10 mouse cellular contexts compared by ENCODE assay signal in the genomic region with DNA sequence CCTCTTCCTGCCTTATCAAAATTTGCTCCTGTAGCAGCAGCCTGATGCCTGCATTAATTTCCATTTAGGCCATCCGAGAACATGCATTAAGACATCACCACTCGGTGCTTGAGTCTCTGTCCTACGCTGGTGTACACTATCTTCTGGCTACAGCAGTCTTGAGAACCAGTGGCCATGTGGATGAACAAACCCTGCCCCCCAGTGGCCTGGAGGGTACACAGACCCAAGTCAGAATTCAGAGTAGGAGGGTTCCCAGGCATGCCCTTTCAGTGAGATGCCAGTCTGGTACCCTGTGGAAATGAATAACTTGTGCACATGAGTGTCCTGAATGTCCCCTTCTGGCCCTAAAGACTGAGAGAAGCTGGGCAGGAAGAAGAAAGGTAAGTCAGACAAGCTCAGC. TPM values are rescaled to one million over a fixed set of nuclear protein-coding genes. Genes with fewer than 3 reads are reported as not detected.
DNase-seq lines count a peak whose midpoint lies in the region; ATAC-seq and TF ChIP-seq lines count a peak whose summit lies in the region.
"Had no signal": no experiment of that assay in that cellular context is flagged by ENCODE, and none has a peak within 500 bp of the region (broad histone marks: within the 10 kb centered on the region; RNA-seq: fewer than 3 reads in every experiment).

No protein-coding gene starts in this region.

- H3K36me3 ChIP-seq in kidney, postnatal 0 days (ENCODE audit: insufficient read depth, low read length): no peaks in the 10 kb centered on the region
- H3K36me3 ChIP-seq in CH12.LX (replicated peaks in 1 of 2; ENCODE audit: control insufficient read depth in 1 of 2, insufficient read depth in 1 of 2, low read length in 1 of 2): no peaks in the 10 kb centered on the region
- H3K36me3 ChIP-seq: embryonic facial prominence, embryonic 15.5 days; hindbrain, embryonic 15.5 days; limb, embryonic 10.5 days had no signal

- H3K9me3 ChIP-seq in kidney, postnatal 0 days (replicated peaks; ENCODE audit: low read length): no peaks in the 10 kb centered on the region
- no peaks in the 10 kb centered on the region for H3K9me3 ChIP-seq in CH12.LX (replicated peaks; ENCODE audit: low read length)
- H3K9me3 ChIP-seq: embryonic facial prominence, embryonic 15.5 days; hindbrain, embryonic 15.5 days; limb, embryonic 10.5 days had no signal

- peak; percentile 62 for TF ChIP-seq CTCF in kidney, postnatal 0 days (IDR thresholded peaks at IDR 0.05; ENCODE audit: low read depth)
- peak in 1 of 2 experiments; percentile 63; a peak in 2 of 4 replicates for TF ChIP-seq CTCF in CH12.LX (conservative IDR thresholded peaks at IDR 0.05 in 1 of 2, IDR thresholded peaks at IDR 0.05 in 1 of 2; ENCODE audit: low read depth in 2 of 2, low read length in 2 of 2)

- DNase-seq in kidney, postnatal 0 days (ENCODE audit: low spot score): peak; percentile 15
- DNase-seq in kidney, adult 9 months: no peak
- peak; percentile 29 to 42 for DNase-seq in B cell, adult 2 months
- DNase-seq in CH12.LX (ENCODE audit: extremely low read depth): no peak
- DNase-seq in lung, postnatal 10 days: peak; percentile 22
- no peak for DNase-seq in urinary bladder, postnatal 4 days (ENCODE audit: low spot score in 2 of 2)
- no peak for DNase-seq in gastrocnemius, postnatal 25 days

- no peak for TF ChIP-seq EP300 in CH12.LX (IDR thresholded peaks at IDR 0.05; ENCODE audit: low read length)

- TF ChIP-seq POLR2A in CH12.LX (IDR thresholded peaks at IDR 0.05; ENCODE audit: low read depth, low read length): no peak

- no peaks in the 10 kb centered on the region for H3K79me2 ChIP-seq in CH12.LX (replicated peaks; ENCODE audit: control insufficient read depth, extremely low read depth, insufficient read depth, poor library complexity, severe bottlenecking)

- 84% methylated on average over 3 of the region's 3 CpGs for WGBS in kidney, postnatal 0 days

- no peaks in the 10 kb centered on the region for H3K27me3 ChIP-seq in kidney, postnatal 0 days (ENCODE audit: insufficient read depth, low read length)
- no peaks in the 10 kb centered on the region for H3K27me3 ChIP-seq in CH12.LX (replicated peaks)
- H3K27me3 ChIP-seq: embryonic facial prominence, embryonic 15.5 days; hindbrain, embryonic 15.5 days had no signal

- peak; percentile 54 for TF ChIP-seq RAD21 in CH12.LX (IDR thresholded peaks at IDR 0.05; ENCODE audit: low read depth, low read length)

- no peaks in the 10 kb centered on the region for H3K4me1 ChIP-seq in kidney, postnatal 0 days (replicated peaks; ENCODE audit: insufficient read depth, low read length)
- peaks cover 0 to 5% of the 10 kb centered on the region in 2 experiments; a peak in 1 of 4 replicates for H3K4me1 ChIP-seq in CH12.LX (ENCODE audit: control insufficient read depth in 1 of 2, insufficient read depth in 2 of 2)
- H3K4me1 ChIP-seq: embryonic facial prominence, embryonic 15.5 days; hindbrain, embryonic 15.5 days; limb, embryonic 10.5 days had no signal

- dilution Hi-C loops in CH12.LX (cut with MboI; ENCODE audit: extremely low pct_ligation_motif_present, extremely low pct_unique_long_range_greater_than_20kb, low sequenced_read_pairs): no loop called here

- in situ Hi-C loops in CH12.LX (cut with MboI; ENCODE audit: low pct_ligation_motif_present, low pct_unique_long_range_greater_than_20kb, low sequenced_read_pairs): no loop called here

- ATAC-seq in kidney, postnatal 0 days (replicated peaks; ENCODE audit: low FRiP score, low read depth): no peak

- no peak overlapping the region for H3K4me2 ChIP-seq in kidney, postnatal 0 days (ENCODE audit: low read length)
- H3K4me2 ChIP-seq in CH12.LX (ENCODE audit: insufficient read depth, low read depth, poor library complexity, severe bottlenecking): no peak overlapping the region
- H3K4me2 ChIP-seq: embryonic facial prominence, embryonic 15.5 days; hindbrain, embryonic 15.5 days had no signal

- no peak overlapping the region for H3K4me3 ChIP-seq in kidney, postnatal 0 days (replicated peaks; ENCODE audit: low read depth, low read length)
- no peak overlapping the region for H3K4me3 ChIP-seq in CH12.LX (replicated peaks in 1 of 3; ENCODE audit: low read depth in 2 of 3, low read length in 2 of 3, poor library complexity in 1 of 3)
- H3K4me3 ChIP-seq: embryonic facial prominence, embryonic 15.5 days; hindbrain, embryonic 15.5 days; limb, embryonic 10.5 days had no signal

- no peak overlapping the region for H3K27ac ChIP-seq in kidney, postnatal 0 days
- H3K27ac ChIP-seq in CH12.LX (ENCODE audit: insufficient read depth, low read depth): no peak overlapping the region
- H3K27ac ChIP-seq: embryonic facial prominence, embryonic 15.5 days; hindbrain, embryonic 15.5 days; limb, embryonic 10.5 days had no signal

- H3K9ac ChIP-seq in kidney, postnatal 0 days (ENCODE audit: low read depth, low read length): no peak overlapping the region
- H3K9ac ChIP-seq in CH12.LX (ENCODE audit: insufficient read depth, low read depth): no peak overlapping the region
- H3K9ac ChIP-seq: embryonic facial prominence, embryonic 15.5 days; hindbrain, embryonic 15.5 days had no signal

TF ChIP-seq in CH12.LX, 34 proteins besides CTCF, POLR2A, EP300 and RAD21:
- TF ChIP-seq E2F4 (IDR thresholded peaks at IDR 0.05; ENCODE audit: insufficient replicate concordance, low read depth, low read length) (no peak), CHD2 (IDR thresholded peaks at IDR 0.05; ENCODE audit: low read length) (no peak), MYC (IDR thresholded peaks at IDR 0.05; ENCODE audit: low read depth, low read length) (no peak), HCFC1 (IDR thresholded peaks at IDR 0.05; ENCODE audit: low read depth, low read length) (no peak), USF2 (conservative IDR thresholded peaks at IDR 0.05; ENCODE audit: low read depth, low read length) (no peak), SMC3 (IDR thresholded peaks at IDR 0.05; ENCODE audit: low read depth, low read length) (peak; percentile 57)

RNA-seq across cellular contexts. Expression of gene Gadl1, which starts 50.4 kb away (rescaled TPM):
- 0.51 and 0.61 TPM in 2 replicates for polyA plus RNA-seq in kidney, postnatal 0 days (2015; fragmentation: Nextera tagmentation; extraction: Ambion mirVana)
- total RNA-seq in CH12.LX (2012; rRNA removed) (0.08 and 0.13 TPM in 2 replicates), CH12.LX (2014; rRNA removed) (not detected in 2 replicates)
- not detected in 2 replicates for polyA plus RNA-seq in CH12.LX (2012; ENCODE audit: insufficient read length, low read depth)
- total RNA-seq in gastrocnemius, postnatal 25 days (2021): 10 to 100 TPM in 1 of 2 experiments, 1 to 10 TPM in 1; 3.3 to 10.8 TPM

Comparison
In these comparisons a context has a peak if more than half of its experiments do, and no peak if none do; other contexts are left out.
1. DNase-seq: peak in kidney, postnatal 0 days (single experiment), B cell, adult 2 months (2 of 2) and lung, postnatal 10 days (single experiment); none in kidney, adult 9 months (single experiment), CH12.LX (single experiment), urinary bladder, postnatal 4 days (0 of 2) and gastrocnemius, postnatal 25 days (single experiment).